Comparison of ENCODE assay signal across 8 mouse cellular contexts in the genomic region with DNA sequence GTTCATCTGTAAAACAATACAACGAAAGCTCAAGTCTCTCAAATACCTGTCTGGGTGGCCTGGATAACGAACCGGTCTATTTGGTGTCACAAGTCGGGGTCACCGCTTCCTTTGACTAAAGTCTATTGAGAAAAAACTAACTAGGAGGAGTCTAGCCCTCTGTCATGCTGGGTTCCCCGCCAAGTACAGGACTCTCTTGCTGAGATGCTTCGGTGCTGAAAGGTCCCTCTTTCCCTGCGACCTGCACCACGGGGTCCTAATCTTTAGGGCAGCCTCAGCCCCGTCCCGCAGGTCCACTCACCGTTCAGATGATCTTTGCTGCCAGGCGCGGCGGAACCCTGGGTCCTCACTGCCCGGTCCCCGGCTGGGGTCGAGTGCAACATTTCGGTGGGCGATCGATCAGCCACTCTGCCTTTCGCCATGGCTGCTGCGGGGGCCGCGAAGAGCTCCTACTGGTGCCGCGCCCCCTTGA. TPM values are rescaled to one million over a fixed set of nuclear protein-coding genes. Genes with fewer than 3 reads are reported as not detected.
DNase-seq lines count a peak whose midpoint lies in the region; ATAC-seq and TF ChIP-seq lines count a peak whose summit lies in the region.

No protein-coding gene starts in this region.

- peak overlapping the region; percentile 57 for H3K4me3 ChIP-seq in left cerebral cortex, adult 2 months
- H3K4me3 ChIP-seq in forebrain, embryonic 10.5 days = peak overlapping the region; percentile 79
- peak overlapping the region; percentile 65 for H3K4me3 ChIP-seq in liver, embryonic 11.5 days (ENCODE audit: low read depth, low read length)
- H3K4me3 ChIP-seq in neural tube, embryonic 14.5 days (ENCODE audit: low read depth, low read length) = peak overlapping the region; percentile 43

- no peak for TF ChIP-seq CTCF in left cerebral cortex, adult 2 months (IDR thresholded peaks at IDR 0.05)

- peak overlapping the region; percentile 62 for H3K4me2 ChIP-seq in liver, embryonic 11.5 days
- peak overlapping the region; percentile 80 for H3K4me2 ChIP-seq in neural tube, embryonic 14.5 days (ENCODE audit: low read depth, low read length)

- H3K4me1 ChIP-seq in forebrain, embryonic 10.5 days = peaks cover 14% of the 10 kb centered on the region
- no peaks in the 10 kb centered on the region for H3K4me1 ChIP-seq in liver, embryonic 11.5 days (replicated peaks; ENCODE audit: control insufficient read depth, insufficient read depth, low read length)
- peaks cover 10% of the 10 kb centered on the region for H3K4me1 ChIP-seq in neural tube, embryonic 14.5 days (ENCODE audit: control insufficient read depth, insufficient read depth, low read length)

- peak overlapping the region; percentile 67 for H3K9ac ChIP-seq in liver, embryonic 11.5 days (ENCODE audit: low read depth, low read length)
- H3K9ac ChIP-seq in neural tube, embryonic 14.5 days (replicated peaks; ENCODE audit: low read depth, low read length) = peak overlapping the region; percentile 62

- under 1% methylated on average over 27 of the region's 27 CpGs for WGBS in forebrain, embryonic 10.5 days
- under 1% methylated on average over 27 of the region's 27 CpGs for WGBS in liver, embryonic 11.5 days
- WGBS in neural tube, embryonic 14.5 days = under 1% methylated on average over 27 of the region's 27 CpGs

- intact Hi-C loops in left cerebral cortex, adult 2 months (cut with DNase I) = loop anchor here (1.0 to 2.0 kb wide), 2 partner anchors 33 to 75 kb away; a partner anchor contains a TSS

- no peak for DNase-seq in left cerebral cortex, adult 2 months (ENCODE audit: extremely low spot score in 1 of 2, low spot score in 2 of 2)
- DNase-seq in left cerebral cortex, adult 8-10 months (ENCODE audit: low spot score in 2 of 2) = no peak
- DNase-seq in R1 (ENCODE audit: low read depth, low spot score) = peak; percentile 77
- no peak for DNase-seq in forebrain, embryonic 10.5 days (ENCODE audit: extremely low spot score, low spot score)
- no peak for DNase-seq in liver, embryonic 11.5 days (ENCODE audit: low spot score)
- no peak for DNase-seq in layer of hippocampus, adult 8-10 months (ENCODE audit: low spot score in 2 of 2)
- DNase-seq in layer of hippocampus, postnatal 36 days = no peak

- peak overlapping the region; percentile 87 for H3K27ac ChIP-seq in left cerebral cortex, adult 2 months
- H3K27ac ChIP-seq in forebrain, embryonic 10.5 days = peak overlapping the region; percentile 87
- H3K27ac ChIP-seq in liver, embryonic 11.5 days (ENCODE audit: low read depth, low read length) = peak overlapping the region; percentile 66
- no peak overlapping the region for H3K27ac ChIP-seq in neural tube, embryonic 14.5 days (ENCODE audit: low read depth, low read length)

- H3K36me3 ChIP-seq in forebrain, embryonic 10.5 days (replicated peaks) = peaks cover 26% of the 10 kb centered on the region
- H3K36me3 ChIP-seq in liver, embryonic 11.5 days (ENCODE audit: control insufficient read depth, insufficient read depth, low read length) = no peaks in the 10 kb centered on the region
- peaks cover 12% of the 10 kb centered on the region for H3K36me3 ChIP-seq in neural tube, embryonic 14.5 days (ENCODE audit: control insufficient read depth, insufficient read depth, low read length)

- no peaks in the 10 kb centered on the region for H3K9me3 ChIP-seq in forebrain, embryonic 10.5 days
- H3K9me3 ChIP-seq in liver, embryonic 11.5 days (ENCODE audit: control insufficient read depth, low read length) = no peaks in the 10 kb centered on the region
- no peaks in the 10 kb centered on the region for H3K9me3 ChIP-seq in neural tube, embryonic 14.5 days (ENCODE audit: control insufficient read depth, low read length)

- ATAC-seq in liver, embryonic 11.5 days (replicated peaks; ENCODE audit: low FRiP score) = peak; percentile 37
- no peak; the same call in 1 of the 2 replicates for ATAC-seq in neural tube, embryonic 14.5 days (ENCODE audit: low read depth)

- no peaks in the 10 kb centered on the region for H3K27me3 ChIP-seq in forebrain, embryonic 10.5 days (ENCODE audit: poor library complexity, severe bottlenecking)
- no peaks in the 10 kb centered on the region for H3K27me3 ChIP-seq in liver, embryonic 11.5 days (replicated peaks; ENCODE audit: control insufficient read depth, insufficient read depth, low read length)
- no peaks in the 10 kb centered on the region for H3K27me3 ChIP-seq in neural tube, embryonic 14.5 days (ENCODE audit: control insufficient read depth, insufficient read depth, low read length)

RNA-seq across cellular contexts. Expression of a gene that starts 1.0 kb away (rescaled TPM):
- 10 to 100 TPM; 44.7 to 49.9 TPM for total RNA-seq in left cerebral cortex, adult 2 months (2021)
- total RNA-seq in left cerebral cortex, adult 8-10 months (2022) = 10 to 100 TPM; 40.4 to 57.3 (median 48.1) TPM
- polyA plus RNA-seq in forebrain, embryonic 10.5 days (2016; fragmentation: Nextera tagmentation; extraction: Ambion mirVana) = 66.1 and 71.6 TPM in 2 replicates
- polyA plus RNA-seq in liver, embryonic 11.5 days (2014; fragmentation: Nextera tagmentation; extraction: Ambion mirVana) = 65.0 and 72.6 TPM in 2 replicates
- polyA plus RNA-seq in neural tube, embryonic 14.5 days (2014; fragmentation: Nextera tagmentation; extraction: Ambion mirVana) = 73.8 TPM in 2 replicates
- total RNA-seq in layer of hippocampus, adult 8-10 months (2022) = 10 to 100 TPM; 42.0 to 52.7 (median 48.8) TPM
- 10 to 100 TPM; 49.2 to 52.9 TPM for total RNA-seq in layer of hippocampus, postnatal 36 days (2021)

RNA-seq across cellular contexts. Expression of a gene that starts 25.4 kb away (rescaled TPM):
- total RNA-seq in left cerebral cortex, adult 2 months (2021) = 100 to 1,000 TPM; 214 to 225 TPM
- total RNA-seq in left cerebral cortex, adult 8-10 months (2022) = 100 to 1,000 TPM; 213 to 277 (median 242) TPM
- 29.4 and 29.7 TPM in 2 replicates for polyA plus RNA-seq in forebrain, embryonic 10.5 days (2016; fragmentation: Nextera tagmentation; extraction: Ambion mirVana)
- 21.8 and 26.7 TPM in 2 replicates for polyA plus RNA-seq in liver, embryonic 11.5 days (2014; fragmentation: Nextera tagmentation; extraction: Ambion mirVana)
- 56.9 and 63.5 TPM in 2 replicates for polyA plus RNA-seq in neural tube, embryonic 14.5 days (2014; fragmentation: Nextera tagmentation; extraction: Ambion mirVana)
- 100 to 1,000 TPM; 206 to 222 (median 217) TPM for total RNA-seq in layer of hippocampus, adult 8-10 months (2022)
- total RNA-seq in layer of hippocampus, postnatal 36 days (2021) = 100 to 1,000 TPM; 206 to 213 TPM

RNA-seq across cellular contexts. Expression of a gene that starts 32.4 kb away (rescaled TPM):
- 100 to 1,000 TPM in 1 of 2 experiments, 10 to 100 TPM in 1; 97.9 to 105 TPM for total RNA-seq in left cerebral cortex, adult 2 months (2021)
- 100 to 1,000 TPM in 1 of 4 experiments, 10 to 100 TPM in 3; 89.3 to 101 (median 94.8) TPM for total RNA-seq in left cerebral cortex, adult 8-10 months (2022)
- polyA plus RNA-seq in forebrain, embryonic 10.5 days (2016; fragmentation: Nextera tagmentation; extraction: Ambion mirVana) = 62.7 and 65.9 TPM in 2 replicates
- polyA plus RNA-seq in liver, embryonic 11.5 days (2014; fragmentation: Nextera tagmentation; extraction: Ambion mirVana) = 36.8 and 45.0 TPM in 2 replicates
- polyA plus RNA-seq in neural tube, embryonic 14.5 days (2014; fragmentation: Nextera tagmentation; extraction: Ambion mirVana) = 19.1 and 25.9 TPM in 2 replicates
- 100 to 1,000 TPM in 2 of 4 experiments, 10 to 100 TPM in 2; 87.4 to 109 (median 99.4) TPM for total RNA-seq in layer of hippocampus, adult 8-10 months (2022)
- total RNA-seq in layer of hippocampus, postnatal 36 days (2021) = 100 to 1,000 TPM; 106 to 111 TPM
